Mouse (Mus musculus): ENCODE data around the gene Scyl1.

Scyl1 gene

GRCm38 (mm10) chr19:5743576-5743975 lies 27.6 kb downstream of the Scyl1 start:
- no peak for DNase-seq (ENCODE audit: low spot score)

DNA sequence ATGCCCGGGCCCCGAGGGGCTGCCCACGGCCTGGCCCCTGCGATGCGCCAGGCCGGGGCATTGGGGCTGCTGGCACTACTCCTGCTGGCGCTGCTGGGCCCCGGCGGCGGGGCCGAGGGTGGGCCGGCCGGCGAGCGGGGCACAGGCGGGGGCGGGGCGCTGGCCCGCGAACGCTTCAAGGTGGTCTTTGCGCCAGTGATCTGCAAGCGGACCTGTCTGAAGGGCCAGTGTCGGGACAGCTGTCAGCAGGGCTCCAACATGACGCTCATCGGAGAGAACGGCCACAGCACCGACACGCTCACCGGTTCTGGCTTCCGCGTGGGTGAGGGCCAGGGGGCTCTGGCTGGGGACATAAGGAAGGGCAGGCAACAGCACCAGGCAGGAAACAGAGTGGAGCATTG lies 29.0 kb downstream of the Scyl1 start:
- DNase-seq (ENCODE audit: low spot score) = no peak

DNA sequence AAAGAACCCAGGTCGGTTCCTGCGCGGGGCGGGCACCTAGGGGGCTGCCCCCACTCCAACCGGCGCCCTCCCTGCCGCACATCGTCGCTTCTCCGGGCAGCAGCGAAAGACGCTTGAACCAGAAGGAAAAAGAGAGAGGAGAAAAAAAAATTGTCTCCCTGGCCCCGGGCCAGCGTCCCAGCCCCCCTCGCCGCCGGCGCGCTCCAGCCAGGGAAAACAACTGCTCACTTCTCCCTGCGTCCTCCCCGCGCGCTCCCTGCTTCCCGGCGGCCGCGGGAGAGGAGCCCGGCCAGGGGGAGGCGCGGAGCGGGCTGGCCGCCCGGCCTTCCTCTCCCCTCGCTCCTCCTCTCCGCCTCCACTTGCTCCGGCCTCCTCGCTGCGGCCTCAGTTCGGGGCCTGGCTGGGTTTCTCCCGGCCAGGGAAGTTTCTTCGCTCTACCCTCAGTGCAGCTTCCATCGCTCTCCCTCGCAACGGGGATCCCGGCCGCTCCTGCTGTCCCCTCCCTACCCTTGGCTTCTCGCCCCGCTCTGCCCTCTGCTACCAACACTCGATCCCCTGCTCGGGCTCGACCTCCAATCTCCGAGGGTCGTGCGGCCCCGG lies 29.5 kb downstream of the Scyl1 start:
- peak; percentile 51 for DNase-seq (ENCODE audit: low spot score)

DNA sequence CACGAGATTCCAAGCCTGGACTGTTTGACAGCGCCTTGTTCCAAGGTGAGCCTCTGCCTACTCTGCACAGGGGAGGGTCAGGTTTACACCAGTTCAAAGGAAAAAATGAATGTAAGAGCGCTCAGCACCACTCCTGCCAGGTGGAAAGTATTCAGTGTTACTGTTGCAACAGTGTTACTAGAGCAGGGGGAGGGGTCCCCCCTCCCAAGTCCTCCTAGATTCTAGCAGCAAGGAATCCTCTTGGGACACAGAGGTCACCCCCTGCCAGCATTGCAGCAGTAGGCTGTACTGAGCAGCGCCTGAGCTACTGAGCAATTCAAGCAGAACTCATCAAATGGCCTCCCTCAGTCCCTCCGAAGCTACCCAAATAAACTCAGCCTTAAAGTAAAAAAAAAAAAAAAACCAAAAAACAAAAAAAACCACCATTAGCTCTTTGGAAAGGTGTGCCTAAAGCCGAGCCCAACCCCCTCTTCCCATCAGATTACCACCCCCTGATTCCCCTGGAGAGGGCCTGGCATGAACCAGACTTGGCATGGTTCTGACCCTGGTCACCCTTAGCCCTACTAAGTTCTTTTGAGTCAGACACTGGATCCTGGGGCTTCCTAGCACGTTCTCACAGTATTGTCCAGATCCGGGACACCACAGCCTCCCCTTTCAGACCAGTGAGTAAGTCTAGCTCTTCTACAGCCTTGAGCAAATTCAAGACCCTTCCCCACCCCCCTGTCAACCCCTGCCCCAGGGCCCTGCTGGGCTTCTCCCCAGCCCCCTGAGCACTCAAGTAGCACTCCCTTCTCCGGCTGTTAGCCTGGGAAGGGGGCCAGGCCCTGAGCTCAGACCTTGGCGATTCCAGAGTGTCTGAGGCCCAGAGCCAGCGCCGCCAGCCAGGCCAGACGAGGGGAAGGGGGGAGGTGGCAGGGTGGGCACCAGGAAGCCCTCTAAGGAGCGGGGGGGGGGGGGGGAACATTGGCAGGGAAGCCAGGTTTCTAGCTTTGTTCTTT lies 30.6 kb downstream of the Scyl1 start, which contains the start of gene Ltbp3:
Gene Ltbp3 (plus strand): TSS at position 585 of the 998 bp plus-strand sequence.
- no peak for DNase-seq (ENCODE audit: low spot score)

- no peak for DNase-seq (ENCODE audit: low spot score)
Measured at GRCm38 (mm10) chr19:5739446-5739845, 31.8 kb downstream of the Scyl1 start.

GRCm38 (mm10) chr19:5734325-5734724 lies 36.9 kb downstream of the Scyl1 start:
- no peak for DNase-seq (ENCODE audit: low spot score)

GRCm38 (mm10) chr19:5731264-5731978 lies 39.8 kb downstream of the Scyl1 start:
- peak; percentile 93 for DNase-seq (ENCODE audit: low spot score)

GRCm38 (mm10) chr19:5730314-5731186 lies 40.7 kb downstream of the Scyl1 start:
- no peak for DNase-seq (ENCODE audit: low spot score)

- peak; percentile 84 for DNase-seq (ENCODE audit: low spot score)
Measured at GRCm38 (mm10) chr19:5729444-5729815, 41.8 kb downstream of the Scyl1 start, which contains the start of gene Fam89b. TSS of gene Fam89b (minus strand) at chr19:5729653.

DNA sequence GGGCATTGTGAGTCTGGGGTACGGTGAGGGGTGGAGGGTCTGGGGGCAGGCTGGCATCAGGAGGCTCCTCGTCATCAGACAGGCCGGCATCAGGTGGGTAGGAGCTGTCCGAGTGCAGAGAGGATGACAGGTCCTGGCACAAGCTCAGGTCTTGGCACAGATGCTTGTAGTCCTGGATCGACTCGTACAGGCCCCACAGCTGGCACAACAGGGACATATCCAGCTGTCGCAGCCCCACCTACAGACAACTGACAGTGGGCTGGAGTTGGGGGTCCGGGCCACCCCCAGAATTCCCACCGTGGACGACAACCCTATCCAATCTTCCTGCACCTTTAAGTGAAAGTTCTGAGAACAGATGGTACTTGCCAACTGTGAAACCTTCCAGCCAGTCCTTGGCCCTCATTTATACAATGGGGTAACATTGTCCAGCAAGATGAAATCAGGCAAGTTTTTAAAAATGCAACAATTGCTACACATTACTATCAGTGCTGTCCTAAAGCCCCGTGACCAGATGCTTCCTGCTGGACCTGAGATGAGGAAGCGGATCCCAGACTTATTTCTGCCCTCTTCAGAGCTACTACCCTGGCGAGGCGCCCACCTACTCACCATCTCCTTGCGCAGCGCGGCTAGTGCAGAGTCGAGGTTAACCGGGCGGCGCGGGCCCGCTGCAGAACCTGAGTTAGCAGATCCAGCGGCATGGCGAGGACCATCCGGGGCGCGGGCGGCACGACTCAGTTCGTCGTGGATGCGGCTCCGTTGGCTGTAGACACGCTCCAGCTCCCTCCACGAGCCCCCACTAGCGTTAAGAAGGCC lies 42.4 kb downstream of the Scyl1 start:
- DNase-seq (ENCODE audit: low spot score) = peak; percentile 60

GRCm38 (mm10) chr19:5727701-5728100 lies 43.5 kb downstream of the Scyl1 start:
- DNase-seq (ENCODE audit: low spot score) = peak; percentile 78

DNA sequence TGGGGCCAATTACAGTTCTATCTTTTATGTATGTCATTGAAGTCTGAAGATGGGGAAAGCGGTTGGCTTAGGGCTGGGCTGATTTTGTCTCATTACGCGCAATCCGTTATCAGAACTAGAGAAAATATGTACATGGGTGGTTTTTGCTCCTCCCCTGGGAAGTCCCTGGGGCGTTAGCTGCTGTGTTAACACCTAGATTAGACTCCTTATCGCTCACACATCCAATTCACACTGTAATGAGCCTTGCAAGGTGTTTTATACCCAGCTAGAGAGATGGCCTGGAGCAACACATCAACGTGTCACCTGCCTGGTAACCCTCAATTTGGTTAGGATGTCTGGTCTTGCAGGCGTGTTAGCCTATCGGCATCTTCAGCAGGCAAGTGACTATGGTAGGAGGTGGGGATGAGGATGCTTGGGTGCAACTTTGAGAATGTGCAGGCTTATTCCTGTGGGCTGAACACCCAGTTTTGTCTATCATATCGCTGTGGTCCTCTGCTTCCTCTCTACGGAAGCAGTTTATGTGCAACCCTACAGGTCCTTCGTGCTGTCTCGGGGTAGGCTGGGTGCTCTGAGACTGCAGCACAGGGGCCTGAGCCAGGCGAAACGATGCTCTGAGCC lies 44.1 kb downstream of the Scyl1 start:
- no peak for DNase-seq (ENCODE audit: low spot score)

DNA sequence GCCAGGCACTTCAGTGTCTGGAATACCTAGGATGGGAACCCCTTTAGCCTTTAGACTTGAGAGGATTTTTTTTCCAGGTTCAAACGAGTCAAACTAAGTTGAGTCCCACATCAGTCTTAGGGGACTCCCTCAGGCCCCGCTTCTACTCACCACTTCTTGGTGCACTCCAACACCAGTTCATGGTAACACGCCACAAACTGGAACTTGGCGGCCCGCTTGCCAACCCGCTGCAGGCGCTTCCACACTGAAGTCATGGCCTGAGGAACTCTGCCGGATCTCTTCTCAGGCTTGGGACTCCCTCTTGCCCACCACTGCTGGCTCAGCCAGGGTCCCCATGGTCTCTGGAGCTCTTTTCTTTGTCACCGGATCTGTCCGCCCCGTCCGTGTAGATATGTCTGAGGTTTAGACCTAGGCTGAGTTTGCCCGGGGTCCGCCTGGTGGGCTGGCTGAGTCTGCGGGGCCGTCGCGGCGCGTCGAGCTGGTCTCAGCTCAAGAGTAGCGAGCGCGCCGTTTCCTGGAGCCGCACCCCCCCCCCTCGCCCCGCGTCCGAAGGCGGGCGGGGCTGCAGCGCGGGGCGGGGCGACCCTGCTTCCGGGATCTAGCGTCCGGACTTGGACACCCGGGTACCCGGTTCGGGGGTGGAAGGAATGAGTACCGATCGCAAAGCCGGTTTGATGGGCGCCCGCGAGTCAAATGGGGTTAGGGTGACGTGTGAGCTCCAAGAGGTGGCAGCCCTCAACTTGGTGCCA lies 45.3 kb downstream of the Scyl1 start, which contains the start of gene Ehbp1l1:
Gene Ehbp1l1 (minus strand): TSS at position 551 of the 749 bp plus-strand sequence.
- DNase-seq (ENCODE audit: low spot score) = peak; percentile 69

- DNase-seq (ENCODE audit: low spot score) = no peak
Measured at GRCm38 (mm10) chr19:5725029-5725707, 46.1 kb downstream of the Scyl1 start.

DNA sequence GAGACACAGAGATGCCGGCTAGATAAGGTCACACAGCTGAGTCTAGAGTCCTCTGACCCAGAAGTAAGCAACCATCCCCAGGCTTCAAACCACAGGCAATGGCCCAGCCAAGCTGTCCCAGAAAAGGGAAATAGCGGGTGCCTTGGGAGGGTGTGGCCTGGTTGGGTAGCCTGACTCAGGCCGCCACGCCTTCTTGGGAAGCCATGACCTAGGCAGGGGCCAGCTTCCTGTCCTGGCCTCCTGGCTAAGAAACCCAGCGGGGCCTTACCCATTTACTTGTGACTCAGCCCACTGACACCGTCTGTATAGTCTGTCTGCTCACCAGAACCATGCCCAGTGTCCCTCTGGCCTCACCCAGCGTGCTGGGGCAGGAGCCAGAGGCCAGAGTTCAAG lies 46.7 kb downstream of the Scyl1 start:
- DNase-seq (ENCODE audit: low spot score) = peak; percentile 58

- DNase-seq (ENCODE audit: low spot score) = no peak
Measured at GRCm38 (mm10) chr19:5723934-5724548, 47.2 kb downstream of the Scyl1 start.

GRCm38 (mm10) chr19:5722848-5723425 lies 48.3 kb downstream of the Scyl1 start:
- no peak for DNase-seq (ENCODE audit: low spot score)

DNA sequence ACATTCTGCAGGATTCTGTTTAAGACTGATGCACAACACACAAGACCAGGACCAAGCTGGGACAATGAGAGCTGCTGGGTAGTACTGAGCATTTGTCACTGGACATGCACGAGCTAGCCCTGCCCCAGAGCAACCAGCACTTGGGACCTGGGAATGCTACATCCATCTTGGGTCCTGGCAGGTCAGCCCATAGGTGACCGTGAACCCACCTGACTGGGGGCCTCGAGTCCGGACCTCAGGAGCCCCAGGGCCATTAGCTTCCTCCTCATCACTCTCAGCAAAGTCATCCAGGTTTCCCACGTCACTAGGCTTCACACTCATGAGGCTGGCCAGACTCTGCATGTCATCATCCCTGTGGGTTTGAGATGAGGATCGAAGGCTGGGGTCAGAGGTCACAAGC lies 50.0 kb downstream of the Scyl1 start:
- no peak for DNase-seq (ENCODE audit: low spot score)
